Mouse (Mus musculus) heart, postnatal 25 days (tissue): Measurements from ENCODE around the gene Slc25a44. TPM values are rescaled to one million over a fixed set of nuclear protein-coding genes. Genes with fewer than 3 reads are reported as not detected.
A peak's percentile ranks its signal among the peaks of the same experiment; 100 is the strongest.

Experiments used
- DNase-seq: peaks from one replicate; pipeline ENCODE4 v3.0.0; 2022; ENCODE audit warnings: low spot score
- intact Hi-C: fragments of 180-260 bp; cut with DNase I; formaldehyde crosslinking; loops from one replicate; pipeline ENCODE4 v1.15.1; 2025
- total RNA-seq, 2 experiments: library from RNA; stranded (reverse); gene quantifications; 2 replicates each; pipeline ENCODE4 v1.2.3; 2021

The Slc25a44 gene
- 10 to 100 TPM; 11.2 to 13.2 TPM for total RNA-seq

DNA sequence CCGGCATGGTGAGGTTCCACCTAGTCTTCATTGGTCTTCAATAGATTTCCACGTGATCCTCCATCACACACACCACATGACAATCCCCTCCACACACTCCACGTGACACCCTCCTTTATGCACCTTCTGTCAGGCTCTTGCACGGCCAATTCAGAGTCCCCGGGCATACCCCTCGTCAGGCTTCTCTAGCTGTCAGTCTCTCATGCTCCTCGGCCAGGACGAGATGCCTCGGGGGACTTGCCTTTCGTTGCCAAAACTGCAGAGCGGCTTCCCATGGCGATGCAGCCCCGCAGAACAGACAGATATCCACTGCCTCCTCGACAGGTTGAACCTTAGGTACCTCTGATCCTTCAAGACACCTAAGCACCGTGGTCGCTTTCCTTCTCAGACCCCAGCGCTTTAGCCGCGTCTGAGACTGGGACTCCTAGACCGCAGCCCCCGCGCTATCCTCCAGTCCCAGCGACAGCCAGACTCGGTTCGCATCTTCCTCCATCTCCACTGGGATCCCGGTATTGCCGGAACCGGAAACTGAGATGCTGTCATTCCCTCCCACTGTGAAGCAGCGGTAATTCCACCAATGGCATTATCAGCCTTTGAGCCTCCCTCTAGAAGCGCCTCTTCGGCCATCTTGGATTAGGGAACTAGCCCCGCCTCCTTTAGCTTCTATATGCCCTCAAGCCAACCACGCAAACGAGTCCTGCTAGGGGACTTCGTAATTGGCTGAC lies at the start of gene Slc25a44:
Gene Slc25a44 (minus strand): TSS at position 535 of the 725 bp plus-strand sequence.
- peak; percentile 92 for DNase-seq
- intact Hi-C loops, result loop anchor here (2.0 kb wide), 1 partner anchor 14 kb away; the partner anchor contains the start of gene Pmf1

DNA sequence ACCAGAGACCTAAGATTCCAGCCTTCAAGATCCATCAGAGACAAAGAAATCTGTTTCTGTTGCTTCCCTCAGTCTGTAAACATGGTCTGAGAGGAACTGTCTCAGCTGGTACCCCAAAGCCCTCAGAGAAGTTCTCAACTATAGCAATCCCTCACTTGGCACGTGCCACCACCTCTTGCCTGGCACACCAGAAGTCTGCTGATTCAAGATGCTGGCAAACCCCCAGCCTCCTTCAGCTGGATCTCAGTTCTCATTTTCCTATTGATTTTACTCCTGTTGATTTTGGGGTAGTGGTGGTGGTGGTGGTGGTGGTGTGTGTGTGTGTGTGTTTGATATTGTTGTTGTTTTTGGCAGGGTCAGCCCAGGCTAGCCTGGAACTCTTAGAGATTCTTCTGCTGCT lies 48.6 kb upstream of the Slc25a44 start:
- DNase-seq, result no peak
- intact Hi-C loops, result no loop called here

DNA sequence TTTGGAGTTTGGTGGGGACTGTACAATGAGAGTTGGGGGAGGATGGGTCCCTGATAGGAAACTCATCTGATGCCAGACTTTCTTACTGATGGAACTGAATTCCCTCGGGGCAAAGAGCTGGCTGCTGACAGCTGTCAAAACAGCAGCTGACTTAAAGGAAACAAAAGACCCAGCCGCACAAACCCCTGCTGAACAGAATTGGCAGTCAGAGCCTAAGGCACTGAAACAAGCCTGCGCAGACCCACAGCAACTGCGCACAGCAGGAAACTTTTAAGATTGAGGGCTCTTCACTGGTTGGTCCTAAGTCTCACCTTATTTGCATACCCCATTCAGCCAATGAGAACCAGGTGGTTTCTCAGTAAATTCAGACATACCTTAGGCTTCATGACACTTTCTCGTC lies 48.1 kb upstream of the Slc25a44 start:
- DNase-seq, result no peak
- intact Hi-C loops, result no loop called here

DNA sequence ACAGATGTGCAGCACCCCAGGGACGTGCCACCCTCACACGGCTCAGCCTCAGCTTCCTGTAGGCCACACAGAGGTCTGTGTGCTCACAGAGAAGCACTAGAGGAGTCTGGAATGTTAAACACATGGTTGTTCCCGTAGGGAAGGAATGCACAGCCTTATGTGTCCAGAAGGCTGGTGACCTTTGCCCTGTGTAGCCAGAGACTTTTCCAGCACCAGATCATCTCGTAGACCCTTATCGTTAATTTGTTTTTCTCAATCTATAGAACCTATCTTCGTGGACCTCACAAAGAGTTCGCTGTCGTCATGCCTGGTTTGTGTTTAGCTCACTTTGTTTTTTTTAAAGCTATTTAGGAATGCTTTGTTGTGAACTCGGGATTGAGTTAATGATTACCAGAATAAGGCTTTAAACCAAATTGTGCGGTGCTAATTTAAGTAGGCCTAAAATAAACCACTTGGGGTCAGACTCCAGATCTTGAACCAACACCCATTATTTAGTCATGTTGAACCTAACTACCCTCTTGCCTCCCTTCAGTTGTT lies 46.1 kb upstream of the Slc25a44 start:
- no peak for DNase-seq
- intact Hi-C loops, result no loop called here

DNA sequence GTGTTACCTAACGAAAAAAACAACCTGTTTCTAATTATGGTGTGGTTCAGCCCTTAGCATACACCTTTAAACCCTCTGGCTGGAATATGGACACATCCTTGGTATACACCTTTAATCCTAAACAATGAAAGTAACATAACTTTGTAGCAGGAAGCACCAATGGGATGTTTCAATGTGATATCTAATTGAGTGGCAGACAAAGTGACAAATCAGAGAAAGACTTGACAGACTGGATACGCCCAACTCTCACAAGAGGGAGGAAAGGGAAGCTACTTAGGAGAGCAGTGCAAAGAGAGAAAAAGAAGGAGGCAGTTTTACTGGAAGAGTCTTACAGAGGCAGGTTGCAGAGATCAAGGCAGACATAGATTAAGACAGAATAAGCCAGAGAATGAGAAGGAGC lies 44.5 kb upstream of the Slc25a44 start:
- DNase-seq, result no peak
- intact Hi-C loops, result no loop called here

DNA sequence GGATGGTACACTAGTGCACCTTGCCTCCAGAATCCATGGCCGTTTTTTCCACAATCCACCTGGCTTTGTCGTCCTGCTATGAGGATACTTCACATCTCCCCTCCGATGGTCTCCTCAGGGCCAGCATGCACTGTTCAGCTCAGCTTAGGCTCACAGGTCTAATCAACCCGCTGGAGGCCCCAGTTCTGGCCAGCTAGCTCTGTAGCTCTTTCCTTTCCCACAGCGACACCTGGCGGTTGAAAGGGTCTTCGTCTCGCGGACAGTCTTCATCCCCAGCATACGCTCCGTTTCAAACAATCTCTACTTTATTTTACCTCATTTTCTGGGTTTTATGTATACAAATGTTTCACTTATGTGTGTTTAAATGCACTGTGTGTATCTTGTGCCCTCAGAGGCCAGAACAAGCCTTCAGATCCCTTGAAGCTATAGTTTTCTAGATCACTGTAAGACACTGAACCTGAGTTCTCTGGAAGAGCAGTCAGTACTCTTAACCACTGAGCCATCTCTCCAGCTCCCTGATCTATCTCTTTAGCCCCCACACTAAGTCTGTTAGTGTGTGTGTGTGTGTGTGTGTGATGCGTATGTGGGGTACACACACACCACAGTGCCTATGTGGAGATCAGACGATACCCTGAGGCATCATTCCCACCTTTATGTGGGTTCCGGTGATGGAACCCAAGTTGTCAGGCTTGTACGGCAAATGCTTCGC lies 42.3 kb upstream of the Slc25a44 start:
- intact Hi-C loops, result loop anchor here (1.0 to 2.0 kb wide), 2 partner anchors 30 to 60 kb away; no protein-coding TSS in a partner anchor
- DNase-seq, result peak; percentile 50

DNA sequence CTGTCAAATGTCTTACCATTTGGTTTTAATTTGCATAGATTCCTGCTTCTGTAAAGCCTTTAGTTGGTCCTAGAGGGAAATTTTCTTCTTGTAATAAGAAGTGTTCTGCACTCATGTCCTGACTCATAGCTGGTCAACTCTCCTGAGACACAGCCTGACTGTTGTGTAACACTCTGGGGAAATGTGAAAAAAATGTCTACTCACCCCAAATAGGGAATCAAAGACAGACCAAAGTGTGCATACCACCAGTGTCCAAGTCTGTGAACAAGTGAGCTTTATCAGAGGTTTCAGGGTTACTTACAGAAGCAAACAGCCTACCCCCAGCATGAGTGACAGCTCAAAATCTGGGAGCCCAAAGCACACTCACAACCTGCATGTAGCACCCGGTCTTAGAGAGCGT lies 40.2 kb upstream of the Slc25a44 start:
- intact Hi-C loops, result no loop called here
- DNase-seq, result no peak

DNA sequence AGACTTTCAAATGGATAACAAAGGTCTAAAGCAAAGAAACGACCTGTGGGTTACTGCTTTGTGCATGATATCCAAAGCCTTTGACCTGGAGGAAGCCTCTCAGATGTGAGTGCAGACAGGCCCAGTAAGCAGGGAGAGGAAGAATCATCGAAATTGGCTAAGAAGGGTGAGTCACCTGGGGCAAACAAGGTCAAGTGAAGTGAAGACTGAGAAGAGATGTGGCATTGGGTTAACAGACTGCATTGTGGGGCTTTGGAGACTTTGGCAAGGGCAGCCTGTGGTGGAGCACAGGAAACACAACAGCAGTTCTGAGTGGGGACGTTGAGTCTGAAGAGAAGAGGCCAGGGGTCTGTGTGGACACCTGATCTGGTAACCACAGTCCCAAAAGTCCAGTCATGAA lies 39.5 kb upstream of the Slc25a44 start:
- intact Hi-C loops, result no loop called here
- no peak for DNase-seq

DNA sequence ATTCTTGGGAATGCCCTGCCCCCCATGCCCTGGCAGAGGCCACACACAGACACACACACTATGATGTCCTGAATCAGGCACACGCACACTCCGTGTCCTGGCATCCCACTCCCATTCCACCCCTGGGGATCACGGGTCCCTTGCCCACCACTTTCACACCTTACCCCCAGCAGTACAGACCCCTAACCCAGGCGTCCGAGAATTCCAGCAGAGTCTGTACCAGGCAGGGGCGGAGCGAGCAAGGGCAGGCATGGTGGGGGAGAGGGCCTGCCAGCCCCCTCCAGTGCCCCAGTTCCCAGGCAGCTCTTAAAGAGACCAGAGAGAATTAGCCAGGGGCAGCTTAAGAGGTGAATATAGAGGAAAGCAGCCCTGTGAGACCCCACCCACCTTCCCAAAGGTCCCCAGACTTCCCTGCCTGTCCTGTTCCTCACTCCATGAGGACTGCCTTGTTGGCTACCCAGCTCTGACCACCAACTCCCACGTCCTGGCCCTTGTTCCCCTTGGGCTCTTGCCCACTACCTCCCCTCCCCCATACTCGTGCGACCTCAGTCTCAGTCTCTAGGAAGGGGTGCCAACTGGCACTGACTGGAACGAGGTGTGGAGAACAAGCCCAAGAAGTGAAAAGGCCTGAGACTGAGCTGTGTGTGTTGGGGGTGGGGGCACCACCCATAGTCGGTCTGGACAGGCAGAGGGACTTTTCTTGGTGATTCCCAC lies 36.2 kb upstream of the Slc25a44 start, which contains the start of gene Sema4a:
Gene Sema4a (minus strand): TSS at position 200 of the 714 bp plus-strand sequence.
- intact Hi-C loops, result no loop called here
- DNase-seq, result no peak

DNA sequence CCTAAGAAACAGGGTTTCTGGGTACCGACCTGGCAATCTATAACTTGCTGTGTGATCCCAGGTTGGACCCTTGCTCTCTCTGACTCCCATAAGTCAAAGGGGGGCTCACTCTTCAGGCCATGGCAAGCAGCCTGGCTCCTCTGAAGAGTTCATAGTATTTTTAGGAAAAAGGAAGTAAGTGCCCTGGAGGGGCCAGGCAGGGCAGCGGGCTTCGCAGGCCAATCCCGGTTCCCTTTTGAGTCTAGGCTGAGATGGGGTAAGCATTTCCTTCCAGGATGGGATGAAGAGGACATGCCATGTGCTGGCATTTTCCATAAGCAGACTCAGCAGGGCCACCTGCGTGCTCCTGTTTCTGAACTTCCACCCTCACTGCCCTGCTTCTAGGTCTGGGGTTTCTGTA lies 35.1 kb upstream of the Slc25a44 start:
- no peak for DNase-seq
- intact Hi-C loops, result no loop called here

DNA sequence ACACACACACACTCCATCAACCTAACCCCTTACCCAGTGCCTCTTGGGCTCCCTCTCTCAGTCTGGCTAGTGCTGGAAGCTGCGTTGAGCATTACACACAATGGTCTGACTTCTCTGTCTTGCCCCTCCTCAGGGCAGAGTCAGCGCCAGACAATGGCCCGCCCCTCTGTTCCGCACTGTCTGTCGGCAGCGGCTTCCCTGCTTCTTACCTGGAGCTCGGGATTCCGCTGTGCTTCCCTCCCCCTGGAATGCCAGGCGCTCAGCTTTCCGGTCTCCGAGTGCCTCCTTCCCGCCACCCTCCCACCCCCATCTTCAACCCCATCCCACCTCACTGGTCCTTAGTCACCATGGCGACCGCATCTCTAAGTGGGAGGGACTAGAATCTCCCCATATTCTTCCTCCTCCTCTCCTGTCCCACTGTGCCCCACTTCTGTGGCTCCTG lies 33.9 kb upstream of the Slc25a44 start:
- DNase-seq, result no peak

DNA sequence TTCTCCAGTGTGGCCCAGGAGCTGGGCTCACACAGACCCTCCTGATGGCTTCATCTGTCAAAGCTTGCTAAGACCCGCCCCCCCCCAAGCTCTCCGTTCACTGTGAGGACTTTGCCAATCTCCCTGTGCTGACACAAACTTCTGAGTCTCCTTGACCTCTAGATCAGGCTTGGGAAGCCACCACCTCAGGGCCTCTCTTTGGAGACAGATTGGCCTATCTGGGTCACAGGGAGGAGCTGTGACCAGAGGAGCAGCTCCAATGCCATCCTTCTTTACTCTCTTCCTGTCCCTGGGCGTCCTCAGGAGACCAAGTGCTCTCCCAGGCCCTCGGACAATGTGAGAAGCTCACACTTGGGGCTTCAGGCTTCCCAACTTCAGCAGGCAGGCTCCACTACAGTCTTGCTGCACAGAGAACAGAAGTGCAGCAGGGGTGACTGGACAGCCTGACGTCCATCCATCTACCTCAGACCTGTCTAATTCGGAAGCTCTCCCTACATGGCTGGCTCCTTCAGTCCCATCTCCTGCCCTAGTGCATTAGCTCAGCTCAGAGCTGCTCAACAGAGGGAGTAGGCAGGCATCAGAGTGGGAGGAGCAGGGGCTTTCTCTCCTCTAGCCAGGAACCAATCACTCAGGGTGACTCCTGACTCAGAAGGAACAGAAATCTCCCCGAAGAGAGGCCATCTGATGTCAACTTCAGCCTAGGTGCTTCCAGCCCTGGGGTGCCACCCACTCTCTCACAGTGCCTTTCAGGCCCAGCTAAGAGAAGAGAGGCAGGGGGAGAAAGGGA lies 32.0 kb upstream of the Slc25a44 start:
- intact Hi-C loops, result no loop called here
- DNase-seq, result no peak

More for the DNA sequence above, 33.9 kb upstream of the Slc25a44 start:
- intact Hi-C loops, result no loop called here

DNA sequence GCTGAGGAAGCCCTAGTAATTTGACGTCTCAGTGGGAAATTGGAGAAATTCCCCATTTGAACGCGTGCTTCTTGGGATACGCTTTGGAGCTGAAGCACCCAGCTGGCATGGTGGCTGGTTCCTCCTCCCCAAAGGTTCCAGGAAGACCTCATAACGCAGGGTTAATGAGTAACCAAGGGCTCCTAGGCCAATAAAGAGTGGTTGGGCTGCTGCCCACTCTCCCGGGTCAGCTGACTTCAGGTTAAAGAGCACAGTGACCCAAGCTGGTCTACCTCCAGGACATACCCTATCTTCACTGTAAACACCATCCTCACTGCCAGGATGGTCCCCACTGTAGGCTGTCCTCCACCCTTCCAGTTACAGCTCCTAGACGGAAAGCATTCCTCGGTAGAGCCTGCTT lies 31.4 kb upstream of the Slc25a44 start:
- intact Hi-C loops, result no loop called here
- no peak for DNase-seq

DNA sequence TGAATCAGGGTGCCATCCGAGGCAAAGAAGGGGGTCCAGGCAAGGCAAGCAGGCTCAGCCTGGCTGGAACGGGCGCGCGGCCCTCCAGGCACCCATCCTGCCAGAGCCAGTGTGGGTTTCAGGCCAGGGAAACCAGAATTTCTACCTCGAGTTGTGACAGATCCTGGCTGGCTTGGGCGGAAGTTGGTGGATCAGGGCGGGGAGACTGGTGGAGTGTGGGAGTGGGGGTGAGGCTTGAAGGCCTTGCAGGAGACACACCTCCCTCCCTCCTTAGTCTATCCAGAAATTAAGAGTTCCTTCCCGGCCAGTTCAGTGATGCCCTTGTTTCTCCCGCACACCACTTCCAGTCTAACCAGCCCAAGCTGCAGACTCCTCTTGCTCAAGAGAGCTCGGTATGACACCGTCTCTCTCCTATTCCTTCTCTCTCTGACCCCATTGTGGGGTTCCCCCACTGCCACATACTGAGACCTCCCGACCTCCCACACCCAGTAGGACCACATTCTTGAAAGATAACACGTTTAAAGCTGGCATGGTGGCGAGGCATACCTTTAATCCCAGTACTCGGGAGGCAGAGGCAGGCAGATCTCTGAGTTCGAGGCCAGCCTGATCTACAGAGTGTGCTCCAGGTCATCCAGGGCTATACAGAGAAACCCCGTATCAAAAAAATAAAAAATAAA lies 30.8 kb upstream of the Slc25a44 start:
- intact Hi-C loops, result no loop called here
- no peak for DNase-seq

DNA sequence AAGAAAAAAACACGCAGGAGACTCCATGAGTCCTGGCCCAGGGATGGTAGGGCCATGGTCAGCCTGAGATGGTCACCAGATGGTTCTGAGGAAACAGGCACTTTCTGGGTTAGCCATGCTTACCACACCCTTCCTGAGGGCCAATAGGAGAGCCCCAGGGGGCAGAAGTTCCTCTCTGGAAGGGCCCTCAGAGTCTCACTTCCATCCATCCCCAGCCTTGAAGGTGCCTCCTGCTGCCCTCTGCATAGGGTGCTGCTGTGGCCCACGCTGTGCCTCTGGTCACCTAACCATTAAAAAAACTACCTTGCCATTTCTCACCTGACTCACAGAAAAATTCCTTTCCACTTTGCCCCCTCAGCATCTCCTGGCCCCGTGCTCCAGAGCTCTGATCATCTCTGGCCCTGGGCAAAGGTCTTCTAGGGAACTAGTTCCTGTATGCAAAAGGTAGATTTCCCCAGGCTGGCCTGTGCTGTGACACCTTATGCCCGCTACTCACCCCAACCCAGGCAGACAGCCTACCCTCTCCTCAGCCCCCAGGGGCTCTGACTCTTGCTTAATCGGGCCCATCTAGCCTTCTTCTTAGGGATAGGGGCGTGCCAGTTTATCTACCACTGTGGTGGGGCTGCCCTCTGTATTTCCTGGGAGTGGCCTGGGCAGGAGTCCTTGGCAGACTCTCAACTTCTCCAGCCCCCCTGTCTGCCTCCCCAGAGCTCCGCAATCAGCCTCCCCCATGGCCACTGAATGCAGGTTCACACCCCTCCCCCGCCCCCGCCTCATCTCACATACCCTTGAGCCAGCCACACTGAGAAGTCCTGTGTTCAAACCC lies 30.0 kb upstream of the Slc25a44 start:
- no peak for DNase-seq
- intact Hi-C loops, result no loop called here

DNA sequence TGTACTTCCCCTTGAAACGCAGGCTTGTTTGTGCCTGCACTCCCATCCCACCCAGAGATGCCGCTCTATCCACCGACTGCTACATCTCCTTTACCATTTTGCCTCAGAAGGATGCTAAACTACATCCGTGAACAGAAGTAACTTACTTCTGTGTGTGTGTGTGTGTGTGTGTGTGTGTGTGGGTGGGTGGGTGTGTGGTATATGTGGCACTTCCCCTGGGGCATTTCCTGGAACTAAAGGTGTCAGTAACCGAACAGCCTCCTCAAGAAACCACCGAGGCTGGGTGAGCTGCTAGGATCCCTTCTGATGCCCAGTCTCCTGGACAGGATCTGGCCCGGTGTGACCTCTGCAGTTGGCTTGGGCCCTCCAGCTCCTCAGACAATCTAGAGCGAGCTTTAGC lies 29.0 kb upstream of the Slc25a44 start:
- DNase-seq, result no peak
- intact Hi-C loops, result no loop called here

DNA sequence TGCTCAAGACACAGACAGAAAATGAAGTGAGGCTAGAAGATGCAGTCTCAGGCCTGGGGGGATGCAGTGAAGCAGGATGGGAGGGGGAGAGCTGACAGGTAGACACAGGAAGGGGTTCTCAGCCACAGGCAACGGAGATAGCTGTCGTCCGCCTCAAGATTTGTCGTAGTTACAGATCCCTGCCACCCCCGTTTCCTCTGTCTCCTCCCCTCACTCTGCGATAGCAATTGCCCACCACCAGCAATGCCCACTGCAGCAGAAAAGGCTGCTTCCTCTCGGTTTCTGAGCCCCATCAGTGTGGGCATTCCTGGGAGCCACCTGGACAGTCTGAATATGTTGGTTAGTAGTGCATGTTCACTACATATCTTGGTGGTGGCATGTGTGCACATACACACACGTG lies 28.4 kb upstream of the Slc25a44 start:
- DNase-seq, result no peak
- intact Hi-C loops, result no loop called here

DNA sequence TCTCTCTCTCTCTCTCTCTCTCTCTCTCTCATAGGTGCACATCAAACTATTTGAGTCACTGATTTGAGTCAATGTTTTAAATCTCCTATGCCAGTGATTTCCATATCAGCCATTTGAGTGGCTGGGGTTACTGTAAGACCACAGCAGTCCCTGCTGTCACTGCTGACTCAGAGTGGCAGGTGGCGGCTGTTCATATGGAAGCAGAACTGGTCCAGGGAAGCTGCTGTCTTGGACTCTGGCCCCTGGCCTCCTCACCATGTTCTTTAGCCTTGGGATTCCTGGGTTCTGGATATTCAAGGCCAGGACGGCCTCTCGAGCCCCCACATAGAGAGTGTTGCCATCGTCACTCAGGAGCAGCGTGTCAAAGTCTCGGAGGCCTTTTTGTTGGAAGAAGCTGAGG lies 27.8 kb upstream of the Slc25a44 start:
- intact Hi-C loops, result no loop called here
- no peak for DNase-seq
